Mouse (Mus musculus) heart, postnatal 0 days (tissue): ENCODE measurements around the gene Ints1. TPM values are rescaled to one million over a fixed set of nuclear protein-coding genes. Genes with fewer than 3 reads are reported as not detected.
"Not testable (repeated sequence)": the region's sequence is repeated elsewhere in the genome, so short reads cannot be mapped to it uniquely, and the experiment has no call there.

Experiments used
- ATAC-seq: fragments of 200-750 bp; cut with Nextera tagmentation; 2 replicates; pipeline ENCODE4 v1.8.0; 2017; ENCODE audit warnings: low read depth, moderate number of reproducible peaks, moderate library complexity; ENCODE audit not compliant: insufficient read depth
- DNase-seq: peaks from one replicate; pipeline ENCODE4 v3.0.0-alpha.2; 2016; ENCODE audit warnings: low spot score
- H3K27ac ChIP-seq: fragments of 300-500 bp; sonication (generic); 2 replicates; pipeline ENCODE4 v1.5.1; 2014; ENCODE audit warnings: low read depth, mild to moderate bottlenecking
- H3K27me3 ChIP-seq: fragments of 300-500 bp; sonication (generic); 2 replicates; pipeline ENCODE4 v1.6.1; 2014; ENCODE audit warnings: low read length, mixed read lengths; ENCODE audit not compliant: control insufficient read depth, insufficient read depth
- H3K36me3 ChIP-seq: fragments of 300-500 bp; sonication (generic); replicated peaks from 2 replicates; pipeline ENCODE4 v1.6.1; 2014; ENCODE audit warnings: low read length, mixed read lengths; ENCODE audit not compliant: control insufficient read depth, insufficient read depth
- H3K4me1 ChIP-seq: fragments of 300-500 bp; sonication (generic); 2 replicates; pipeline ENCODE4 v1.6.1; 2014; ENCODE audit warnings: antibody characterized with exemption; ENCODE audit not compliant: control insufficient read depth, insufficient read depth
- H3K4me2 ChIP-seq: fragments of 300-500 bp; sonication (generic); 2 replicates; pipeline ENCODE4 v1.6.1; 2014; ENCODE audit warnings: low read depth, mild to moderate bottlenecking, low read length, moderate library complexity
- H3K4me3 ChIP-seq: fragments of 300-500 bp; sonication (generic); 2 replicates; pipeline ENCODE4 v1.5.1; 2014; ENCODE audit warnings: low read depth, low read length
- H3K9ac ChIP-seq: fragments of 300-500 bp; sonication (generic); replicated peaks from 2 replicates; pipeline ENCODE4 v1.6.1; 2014; ENCODE audit warnings: low read depth, low read length, mixed read lengths
- H3K9me3 ChIP-seq: fragments of 300-500 bp; sonication (generic); replicated peaks from 2 replicates; pipeline ENCODE4 v1.6.1; 2016; ENCODE audit warnings: low read length; ENCODE audit not compliant: control insufficient read depth
- CTCF ChIP-seq: IDR thresholded peaks from 2 replicates; pipeline ENCODE4 v1.5.1; 2016; ENCODE audit warnings: antibody characterized with exemption, control low read depth, low read depth
- EP300 ChIP-seq: IDR thresholded peaks from 2 replicates; pipeline ENCODE4 v1.6.1; 2016; ENCODE audit warnings: antibody characterized with exemption, low read depth
- WGBS: fragments of 180-500 bp; shearing (Covaris S2); extraction: QIAGEN DNeasy Blood & Tissue Kit; methylation state at CpG from one replicate; pipeline ENCODE4 v1.1.7; 2014; 5-methylcytosine and 5-hydroxymethylcytosine counted together
- polyA plus RNA-seq: library from polyadenylated mRNA; unstranded; fragments of >200 nt; fragmentation: Nextera tagmentation; extraction: Ambion mirVana; gene quantifications from 2 replicates; pipeline ENCODE4 v1.2.1, GENCODE M21; 2015
- total RNA-seq: library from RNA; depleted of rRNA; stranded (reverse); fragments of >200 nt; gene quantifications from 2 replicates; pipeline ENCODE4 v1.2.3, GENCODE M21; 2014; ENCODE audit warnings: low replicate concordance

Gene Ints1
- total and polyA plus RNA-seq, 2 experiments from 2014 or later = 10.6 to 92.0 TPM

- peaks cover 49% of the 10 kb centered on the region for H3K36me3 ChIP-seq
- H3K27me3 ChIP-seq = no peaks in the 10 kb centered on the region
- H3K4me3 ChIP-seq = no peak overlapping the region
- H3K4me1 ChIP-seq = no peaks in the 10 kb centered on the region
- no peak overlapping the region for H3K4me2 ChIP-seq
- ATAC-seq = peak; percentile 32; the same call in 1 of the 2 replicates
- DNase-seq = peak; percentile 51
- H3K9me3 ChIP-seq = no peaks in the 10 kb centered on the region
- H3K27ac ChIP-seq = no peak overlapping the region
- TF ChIP-seq EP300 = no peak
- peak; percentile 86 for TF ChIP-seq CTCF
- no peak overlapping the region for H3K9ac ChIP-seq
Measured at GRCm38 (mm10) chr5:139750535-139750934, 24.9 kb downstream of the Ints1 start.

DNA sequence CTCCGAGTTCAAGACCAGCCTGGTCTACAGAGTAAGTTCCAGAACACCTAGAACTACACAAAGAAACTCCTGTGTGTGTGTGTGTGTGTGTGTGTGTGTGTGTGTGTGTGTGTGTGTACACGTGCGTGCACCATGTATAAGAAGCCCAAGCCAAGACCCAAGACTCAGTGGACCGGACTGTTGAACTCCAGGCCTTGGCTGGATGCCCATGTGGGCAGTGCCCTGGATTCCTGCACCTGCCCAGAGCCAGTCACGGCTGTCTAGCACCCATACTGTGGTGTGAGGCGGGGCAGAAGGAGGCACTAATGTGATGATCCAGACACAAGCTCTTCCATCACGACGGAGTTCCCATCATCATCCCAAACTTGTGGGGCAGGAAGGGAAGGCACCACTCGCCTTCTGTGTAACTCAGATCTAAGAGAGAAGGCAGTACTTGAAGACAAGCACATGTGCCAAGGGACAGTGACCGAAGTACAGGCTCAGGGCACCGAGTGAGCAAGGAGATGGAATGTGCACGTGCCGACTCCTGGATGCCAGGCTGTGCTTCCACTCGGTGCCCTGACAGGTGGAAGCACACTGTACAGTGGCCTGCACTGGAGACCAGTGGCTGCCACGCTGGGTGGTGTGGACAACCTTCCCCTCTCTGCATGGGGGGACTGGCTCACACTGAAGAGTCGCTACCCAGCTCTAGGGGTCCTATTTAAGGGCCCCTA lies 25.9 kb downstream of the Ints1 start:
- Histone ChIP-seq H3K4me2 (no peak overlapping the region), H3K27me3 (no peaks in the 10 kb centered on the region), H3K27ac (no peak overlapping the region), H3K9me3 (no peaks in the 10 kb centered on the region), H3K9ac (no peak overlapping the region), H3K36me3 (peaks cover 41% of the 10 kb centered on the region), H3K4me3 (no peak overlapping the region), H3K4me1 (no peaks in the 10 kb centered on the region)
- 77% methylated on average over 16 of the region's 16 CpGs for WGBS
- DNase-seq (no peak), ATAC-seq (no peak)
- TF ChIP-seq EP300 (no peak), CTCF (no peak)

DNA sequence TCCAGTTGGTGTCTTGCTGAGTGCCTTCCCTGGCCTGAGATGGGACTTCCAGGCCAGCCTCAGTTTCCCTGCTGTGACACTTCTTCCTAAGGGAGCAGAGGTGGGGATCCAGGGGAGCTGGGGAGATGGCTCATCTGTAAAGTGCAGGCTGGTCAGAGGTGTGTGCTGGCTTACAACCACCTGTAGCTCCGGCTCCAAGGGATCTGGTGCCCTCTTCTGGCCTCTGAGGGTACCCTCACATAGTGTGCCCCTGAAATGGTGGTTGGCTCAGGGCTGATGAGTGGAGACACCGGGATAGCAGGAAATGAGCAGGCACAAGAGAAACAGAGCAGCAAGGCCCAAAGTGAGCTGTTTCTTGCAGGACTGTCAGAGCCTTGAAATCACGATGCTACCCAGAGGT lies 29.7 kb downstream of the Ints1 start:
- TF ChIP-seq EP300 (no peak), CTCF (peak; percentile 86)
- no peak overlapping the region for H3K9ac ChIP-seq
- no peaks in the 10 kb centered on the region for H3K9me3 ChIP-seq
- DNase-seq = peak; percentile 29
- H3K27ac ChIP-seq = no peak overlapping the region
- WGBS = 1% methylated on average over 3 of the region's 3 CpGs
- no peak overlapping the region for H3K4me2 ChIP-seq
- no peak overlapping the region for H3K4me3 ChIP-seq
- peak; percentile 77 for ATAC-seq
- no peaks in the 10 kb centered on the region for H3K27me3 ChIP-seq
- H3K36me3 ChIP-seq = peaks cover 7% of the 10 kb centered on the region
- no peaks in the 10 kb centered on the region for H3K4me1 ChIP-seq

DNA sequence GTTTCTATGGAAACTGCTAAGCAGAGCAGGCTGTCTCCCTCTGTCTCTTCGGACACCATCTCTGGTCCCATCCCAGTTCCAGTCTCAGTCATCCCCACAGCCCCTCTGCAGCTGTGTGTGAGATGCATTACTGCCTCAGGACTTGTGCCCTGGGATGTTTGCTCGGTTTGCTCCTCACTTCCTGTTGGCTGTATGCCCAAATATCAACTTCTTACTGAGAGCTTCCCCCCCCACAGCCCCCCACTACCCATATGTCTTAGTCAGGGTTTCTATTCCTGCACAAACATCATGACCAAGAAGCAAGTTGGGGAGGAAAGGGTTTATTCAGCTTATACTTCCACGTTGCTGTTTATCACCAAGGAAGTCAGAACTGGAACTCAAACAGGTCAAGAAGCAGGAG lies 32.8 kb downstream of the Ints1 start:
- not testable (repeated sequence) for H3K4me3 ChIP-seq, H3K27me3 ChIP-seq, H3K4me2 ChIP-seq, H3K9me3 ChIP-seq, DNase-seq, H3K36me3 ChIP-seq, ATAC-seq, H3K4me1 ChIP-seq, H3K9ac ChIP-seq, H3K27ac ChIP-seq
- WGBS = 16% methylated on average over 3 of the region's 3 CpGs

DNA sequence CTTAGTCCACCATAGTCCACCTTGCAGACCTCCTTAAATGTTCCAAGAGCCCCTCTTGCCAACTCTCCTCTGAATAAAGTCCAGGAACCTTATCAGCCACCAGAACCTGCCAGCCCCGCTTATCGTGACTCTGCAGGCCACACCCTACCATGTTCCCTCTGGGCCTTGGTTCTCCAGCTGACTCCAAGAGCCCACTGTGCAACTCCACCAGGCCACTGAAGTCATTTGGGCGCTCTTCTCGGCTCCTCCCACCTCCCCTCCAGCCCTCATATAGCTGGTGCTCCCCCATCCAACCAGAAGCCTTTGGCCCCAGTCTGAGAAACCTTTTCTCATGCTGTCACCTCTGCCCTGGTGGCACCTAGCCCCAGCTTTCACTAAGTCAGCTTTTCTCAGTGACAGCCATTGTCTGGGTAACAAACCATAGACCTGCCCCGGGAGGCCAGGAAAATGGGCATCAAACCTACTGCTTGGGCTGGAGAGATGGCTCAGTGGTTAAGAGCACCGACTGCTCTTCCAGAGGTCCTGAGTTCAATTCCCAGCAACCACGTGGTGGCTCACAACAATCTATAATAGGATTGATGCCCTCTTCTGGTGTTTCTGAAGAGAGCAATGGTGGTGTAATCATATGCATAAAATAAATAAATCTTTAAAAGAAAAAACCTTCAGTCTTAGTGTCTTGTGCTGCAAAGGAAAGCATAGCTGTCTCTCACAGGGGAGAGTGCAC lies 36.7 kb downstream of the Ints1 start:
- Histone ChIP-seq H3K9me3 (no peaks in the 10 kb centered on the region), H3K27me3 (no peaks in the 10 kb centered on the region), H3K27ac (no peak overlapping the region), H3K9ac (no peak overlapping the region), H3K36me3 (no peaks in the 10 kb centered on the region), H3K4me1 (peaks cover 18% of the 10 kb centered on the region), H3K4me3 (no peak overlapping the region), H3K4me2 (no peak overlapping the region)
- no peak for DNase-seq
- TF ChIP-seq CTCF (no peak), EP300 (no peak)
- no peak for ATAC-seq
- 59% methylated on average over 7 of the region's 7 CpGs for WGBS
